Mouse (Mus musculus) heart, embryonic 14.5 days (tissue): ENCODE measurements around the gene Acad10. TPM values are rescaled to one million over a fixed set of nuclear protein-coding genes. Genes with fewer than 3 reads are reported as not detected.
"Not testable (repeated sequence)": the region's sequence is repeated elsewhere in the genome, so short reads cannot be mapped to it uniquely, and the experiment has no call there.

Source experiments
- ATAC-seq: fragments of 200-750 bp; cut with Nextera tagmentation; 2 replicates; pipeline ENCODE4 v1.8.0; 2017; ENCODE audit warnings: low read depth, moderate TSS enrichment; ENCODE audit not compliant: insufficient number of reproducible peaks, insufficient read depth, low FRiP score
- H3K27ac ChIP-seq, 2 experiments: fragments of 200-500 bp in 1 of 2; fragments of 300-500 bp in 1 of 2; sonication (generic) in 1 of 2; replicated peaks in 1 of 2; 2 replicates each; pipeline ENCODE4 v1.5.1; 2012 to 2014; ENCODE audit warnings: low read depth in 2 of 2, low read length in 2 of 2, control low read depth in 1 of 2, mild to moderate bottlenecking in 1 of 2, mixed read lengths in 1 of 2; ENCODE audit not compliant: control insufficient read depth in 1 of 2, insufficient read depth in 1 of 2
- H3K27me3 ChIP-seq: fragments of 300-500 bp; sonication (generic); 2 replicates; pipeline ENCODE4 v1.6.1; 2014; ENCODE audit warnings: mild to moderate bottlenecking, low read length, control low read depth; ENCODE audit not compliant: control insufficient read depth, insufficient read depth
- H3K36me3 ChIP-seq: fragments of 300-500 bp; sonication (generic); 2 replicates; pipeline ENCODE4 v1.6.1; 2014; ENCODE audit warnings: mild to moderate bottlenecking, control low read depth, low read length, mixed read lengths; ENCODE audit not compliant: control insufficient read depth, insufficient read depth
- H3K4me1 ChIP-seq, 2 experiments: fragments of 200-500 bp in 1 of 2; fragments of 300-500 bp in 1 of 2; sonication (generic) in 1 of 2; 2 replicates each; pipeline ENCODE4 v1.6.1; 2012 to 2014; ENCODE audit warnings: low read length in 2 of 2, control low read depth in 1 of 2, mixed read lengths in 1 of 2; ENCODE audit not compliant: control insufficient read depth in 2 of 2, insufficient read depth in 2 of 2
- H3K4me2 ChIP-seq: fragments of 300-500 bp; sonication (generic); 2 replicates; pipeline ENCODE4 v1.6.1; 2014; ENCODE audit warnings: mild to moderate bottlenecking, low read length
- H3K4me3 ChIP-seq, 2 experiments: fragments of 200-500 bp in 1 of 2; fragments of 300-500 bp in 1 of 2; sonication (generic) in 1 of 2; 2 replicates each; pipeline ENCODE4 v1.5.1; 2012 to 2014; ENCODE audit warnings: low read length in 2 of 2, mild to moderate bottlenecking in 2 of 2, control low read depth in 1 of 2, low read depth in 1 of 2, moderate library complexity in 1 of 2; ENCODE audit not compliant: control insufficient read depth in 1 of 2, insufficient read depth in 1 of 2
- H3K9ac ChIP-seq: fragments of 300-500 bp; sonication (generic); 2 replicates; pipeline ENCODE4 v1.6.1; 2014; ENCODE audit warnings: mild to moderate bottlenecking, low read length
- H3K9me3 ChIP-seq: fragments of 300-500 bp; sonication (generic); 2 replicates; pipeline ENCODE4 v1.6.1; 2016; ENCODE audit warnings: low read length, control low read depth; ENCODE audit not compliant: control insufficient read depth
- WGBS: fragments of 180-500 bp; shearing (Covaris S2); extraction: QIAGEN DNeasy Blood & Tissue Kit; methylation state at CpG from one replicate; pipeline ENCODE4 v1.1.7; 2014; 5-methylcytosine and 5-hydroxymethylcytosine counted together
- polyA plus RNA-seq: library from polyadenylated mRNA; unstranded; fragments of >200 nt; fragmentation: Nextera tagmentation; extraction: Ambion mirVana; gene quantifications from 2 replicates; pipeline ENCODE4 v1.2.1, GENCODE M21; 2014

Acad10 gene
- polyA plus RNA-seq, 1 experiment from 2014 or later: 1.1 TPM

DNA sequence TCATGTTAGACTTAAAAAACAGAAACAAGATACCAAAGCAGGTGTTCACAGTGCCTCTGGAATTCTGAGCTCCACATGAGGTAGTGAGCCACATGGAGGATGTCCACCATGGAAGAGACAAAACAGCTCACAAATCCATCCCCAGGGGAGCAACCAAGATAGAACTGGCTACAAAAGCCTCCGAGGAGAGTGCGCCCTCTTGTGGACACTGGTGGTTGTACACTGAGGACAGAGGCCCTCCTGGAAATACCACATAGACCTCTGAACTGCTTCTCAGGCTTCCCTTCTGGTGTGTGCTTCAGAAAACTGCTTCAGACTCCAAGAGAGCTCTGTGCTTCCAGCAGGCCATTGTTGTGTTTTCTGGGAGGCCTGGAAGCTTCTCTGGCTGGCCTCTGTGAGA, 54.2 kb downstream of the Acad10 start:
- Histone ChIP-seq H3K4me1 (0 out of 4 replicates have a peak, but pooled peaks cover 0 to 3% of the 10 kb centered on the region in 2 experiments), H3K27me3 (no peaks in the 10 kb centered on the region), H3K36me3 (no peaks in the 10 kb centered on the region), H3K4me3 (no peak overlapping the region), H3K4me2 (no peak overlapping the region), H3K9ac (no peak overlapping the region), H3K27ac (no peak overlapping the region), H3K9me3 (no peaks in the 10 kb centered on the region)
- no peak for ATAC-seq
- 2% methylated on average over 2 of the region's 2 CpGs for whole genome bisulfite sequencing

DNA sequence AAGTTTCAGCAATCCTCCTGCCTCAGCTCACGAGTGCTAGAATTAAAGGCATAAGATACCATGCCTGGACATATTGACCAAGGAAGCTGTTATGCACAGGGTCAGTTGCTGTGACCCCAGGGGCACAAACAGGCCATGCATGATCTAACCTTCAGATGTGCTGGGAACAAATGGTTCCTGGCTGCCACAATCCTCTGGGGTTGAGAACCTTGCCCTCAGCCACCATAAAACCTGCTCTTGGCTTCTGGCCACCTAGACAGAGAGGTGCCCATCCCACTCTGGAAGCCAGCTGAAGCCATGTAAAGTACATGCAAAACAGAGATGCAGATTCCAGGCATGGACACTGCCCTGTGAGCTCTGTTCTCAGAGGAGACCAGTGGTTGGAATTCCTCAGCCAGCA, 56.5 kb downstream of the Acad10 start:
- not testable (repeated sequence) for H3K9ac ChIP-seq, H3K36me3 ChIP-seq, H3K27ac ChIP-seq, ATAC-seq, H3K4me1 ChIP-seq, H3K27me3 ChIP-seq, H3K9me3 ChIP-seq, H3K4me3 ChIP-seq, H3K4me2 ChIP-seq
- 50% methylated on average over 1 of the region's 1 CpGs for WGBS

DNA sequence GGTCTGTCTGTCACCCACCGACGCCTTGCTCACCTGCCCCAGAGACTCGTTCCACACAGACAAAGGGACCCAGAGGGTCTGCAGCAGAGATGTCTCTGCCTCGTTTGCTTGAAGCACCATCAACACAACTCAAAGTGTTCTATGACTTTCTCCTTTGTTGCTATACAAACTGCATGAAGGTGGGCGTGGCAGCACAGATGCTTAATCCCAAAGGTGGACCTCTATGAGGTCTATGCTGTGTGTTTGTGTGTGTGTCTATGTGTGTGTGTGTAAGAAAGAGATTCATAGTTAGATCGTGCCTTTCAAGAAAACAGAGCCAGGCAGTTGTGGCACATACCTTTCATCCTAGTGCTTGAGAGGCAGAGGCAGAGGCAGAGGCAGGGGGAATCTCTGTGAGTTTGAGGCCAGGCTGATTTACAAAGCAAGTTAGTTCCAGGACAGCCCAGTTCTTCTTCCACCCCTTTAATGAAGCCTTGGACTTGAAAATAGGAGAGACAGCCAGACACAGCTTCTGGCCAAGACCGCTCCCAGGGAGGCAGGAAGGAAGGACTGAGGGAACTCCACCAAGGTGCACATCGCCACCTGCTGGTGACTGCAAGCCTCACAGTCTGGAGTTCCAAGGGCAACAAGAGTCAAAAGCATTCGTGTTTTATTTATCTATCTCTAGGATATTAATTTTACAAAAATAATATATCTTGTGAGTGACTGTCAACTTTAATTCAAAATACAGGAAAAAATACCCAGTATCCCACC, 58.6 kb downstream of the Acad10 start:
- 31% methylated on average over 9 of the region's 9 CpGs for WGBS
- Histone ChIP-seq H3K27me3 (no peaks in the 10 kb centered on the region), H3K27ac (no peak overlapping the region), H3K4me1 (peaks cover 3% of the 10 kb centered on the region in 2 experiments; a peak in 2 of 4 replicates), H3K9ac (no peak overlapping the region), H3K9me3 (no peaks in the 10 kb centered on the region), H3K4me2 (no peak overlapping the region), H3K36me3 (no peaks in the 10 kb centered on the region), H3K4me3 (no peak overlapping the region)
- ATAC-seq: no peak; the same call in 1 of the 2 replicates

DNA sequence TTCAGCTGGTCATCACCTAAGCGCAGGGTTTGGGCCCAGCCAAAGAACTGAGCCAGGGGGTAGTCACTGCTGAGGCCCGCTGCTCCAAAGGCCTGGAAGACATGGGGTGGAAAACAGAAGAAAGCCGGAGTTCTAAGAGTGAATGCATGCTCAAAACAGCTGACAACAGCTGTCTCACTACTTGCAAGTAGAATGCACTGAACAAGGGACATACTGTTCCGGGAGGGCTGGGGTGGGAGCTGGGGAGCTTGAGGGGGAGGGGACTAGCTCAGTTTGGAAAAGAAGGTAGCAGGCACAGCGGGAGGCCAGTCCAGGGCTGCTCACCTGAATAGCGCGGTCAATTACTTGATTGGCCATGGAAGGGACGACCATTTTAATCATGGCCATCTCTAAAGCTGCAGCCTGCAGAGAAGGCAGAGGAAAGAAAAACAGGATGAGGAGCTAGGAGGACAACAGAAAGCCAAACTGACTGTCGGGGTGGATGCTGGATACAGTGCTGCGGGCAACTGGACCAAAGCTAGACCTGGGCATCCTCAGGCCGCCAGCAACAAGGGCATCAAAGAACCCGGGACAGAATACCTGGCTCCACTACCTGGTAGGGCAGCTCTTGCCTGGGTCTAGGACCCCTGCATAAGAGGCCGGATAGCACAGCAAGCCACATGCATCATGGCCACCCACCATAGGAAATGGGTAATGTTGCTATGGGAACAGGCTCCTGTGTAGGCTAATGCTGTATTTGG, 61.3 kb downstream of the Acad10 start:
- Histone ChIP-seq H3K4me3 (no peak overlapping the region), H3K4me2 (no peak overlapping the region), H3K4me1 (peaks cover 9 to 13% of the 10 kb centered on the region in 2 experiments; a peak in 3 of 4 replicates), H3K9me3 (no peaks in the 10 kb centered on the region), H3K27me3 (no peaks in the 10 kb centered on the region), H3K9ac (no peak overlapping the region), H3K27ac (no peak overlapping the region), H3K36me3 (no peaks in the 10 kb centered on the region)
- no peak for ATAC-seq
- WGBS: 67% methylated on average over 13 of the region's 13 CpGs

DNA sequence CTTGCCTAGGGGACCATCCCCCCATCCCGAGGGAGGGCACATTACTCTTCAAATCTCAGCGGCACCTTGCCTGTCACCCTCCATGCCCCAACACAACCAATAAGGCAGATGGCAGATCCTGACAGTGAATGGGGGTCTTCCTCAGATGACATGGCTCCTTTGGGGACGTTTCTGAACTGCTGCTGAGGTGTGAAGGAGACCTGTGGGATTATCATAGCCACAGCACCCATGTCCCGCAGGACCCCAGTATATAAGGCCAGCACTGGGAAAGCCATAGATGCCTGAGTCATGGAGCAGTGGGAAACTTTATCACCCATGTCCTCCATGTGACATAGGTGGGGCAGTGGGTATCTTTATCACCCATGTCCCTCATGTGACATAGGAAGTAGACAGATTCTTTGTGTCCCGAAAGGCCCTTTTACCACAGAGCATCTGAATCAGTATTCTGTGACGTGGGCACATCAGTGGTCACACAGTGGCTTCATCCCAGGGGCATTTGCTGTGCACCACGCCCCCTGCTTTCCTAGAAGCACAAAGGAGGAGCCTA, 62.2 kb downstream of the Acad10 start:
- Histone ChIP-seq H3K9ac (no peak overlapping the region), H3K4me2 (no peak overlapping the region), H3K27me3 (no peaks in the 10 kb centered on the region), H3K4me3 (no peak overlapping the region), H3K27ac (no peak overlapping the region), H3K4me1 (peaks cover 14 to 17% of the 10 kb centered on the region in 2 experiments; a peak in 3 of 4 replicates), H3K9me3 (no peaks in the 10 kb centered on the region), H3K36me3 (no peaks in the 10 kb centered on the region)
- WGBS: 78% methylated on average over 7 of the region's 7 CpGs
- no peak for ATAC-seq

GRCm38 (mm10) chr5:121597332-121597731, 63.0 kb downstream of the Acad10 start:
- no peak for ATAC-seq
- no peaks in the 10 kb centered on the region for H3K36me3 ChIP-seq
- H3K27ac ChIP-seq: no peak overlapping the region
- no peak overlapping the region for H3K9ac ChIP-seq
- 48% methylated on average over 4 of the region's 4 CpGs for WGBS
- peaks cover 17 to 23% of the 10 kb centered on the region in 2 experiments; a peak in 3 of 4 replicates for H3K4me1 ChIP-seq
- no peak overlapping the region for H3K4me2 ChIP-seq
- H3K27me3 ChIP-seq: no peaks in the 10 kb centered on the region
- no peaks in the 10 kb centered on the region for H3K9me3 ChIP-seq
- no peak overlapping the region for H3K4me3 ChIP-seq

DNA sequence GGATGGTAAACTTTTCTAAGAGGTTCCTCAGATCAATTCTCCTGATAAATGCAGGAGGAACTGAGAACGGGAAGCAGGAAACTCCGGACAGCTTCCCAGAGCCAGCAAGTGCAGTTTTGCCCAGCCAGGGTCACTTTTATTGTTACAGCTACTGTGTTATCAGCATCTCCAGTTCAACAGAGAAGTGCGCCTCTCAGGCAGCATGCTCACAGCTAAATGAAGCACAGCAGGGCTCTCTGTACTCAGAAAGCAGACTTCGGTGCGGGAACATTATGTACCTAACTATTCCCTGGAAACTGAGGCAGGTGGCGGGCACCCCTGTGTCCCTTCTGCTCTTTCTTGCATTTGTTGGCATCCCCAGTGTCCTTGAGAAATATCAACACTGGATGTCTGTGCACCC, 64.1 kb downstream of the Acad10 start:
- peaks cover 20 to 25% of the 10 kb centered on the region in 2 experiments; a peak in 3 of 4 replicates for H3K4me1 ChIP-seq
- H3K27ac ChIP-seq: no peak overlapping the region
- H3K4me3 ChIP-seq: no peak overlapping the region
- no peaks in the 10 kb centered on the region for H3K36me3 ChIP-seq
- no peak overlapping the region for H3K4me2 ChIP-seq
- H3K27me3 ChIP-seq: no peaks in the 10 kb centered on the region
- no peaks in the 10 kb centered on the region for H3K9me3 ChIP-seq
- ATAC-seq: no peak
- WGBS: 39% methylated on average over 6 of the region's 6 CpGs
- H3K9ac ChIP-seq: no peak overlapping the region
